In the genomic region with DNA sequence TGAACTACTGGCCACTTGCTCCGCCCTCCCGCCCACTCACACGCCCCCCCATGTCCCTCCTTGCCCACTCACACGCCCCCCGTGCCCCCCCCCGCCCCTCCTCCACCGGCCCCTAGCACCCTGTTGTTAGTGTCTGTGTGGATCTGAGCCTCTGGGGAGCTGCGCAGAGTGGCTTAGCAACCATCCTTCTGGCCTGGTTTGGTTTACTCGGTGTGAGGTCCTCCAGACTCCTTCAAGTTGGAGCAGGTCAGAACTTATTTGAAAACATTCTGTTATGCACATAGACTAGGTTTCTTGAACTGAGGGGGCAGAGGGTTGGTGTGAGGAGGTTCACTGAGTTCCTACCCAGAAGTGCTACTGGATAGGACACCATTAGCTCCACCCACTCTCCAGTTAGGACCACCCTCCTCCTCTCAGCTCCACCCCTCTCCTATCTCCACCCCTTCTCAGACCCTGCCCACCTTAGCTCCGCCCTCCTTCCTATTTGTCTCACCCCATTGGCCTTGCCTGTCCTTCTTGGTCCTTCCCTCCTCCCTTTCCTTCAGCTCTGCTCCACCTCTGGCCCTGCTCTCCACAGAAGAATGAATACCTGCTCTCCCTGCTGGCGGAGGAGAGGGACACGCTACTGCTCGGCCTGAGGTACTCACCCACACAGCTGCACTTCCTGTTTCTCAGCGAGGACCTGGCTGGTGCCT, we compare ENCODE assay signal across 8 mouse cellular contexts. TPM values are rescaled to one million over a fixed set of nuclear protein-coding genes. Genes with fewer than 3 reads are reported as not detected.
DNase-seq lines count a peak whose midpoint lies in the region; ATAC-seq and TF ChIP-seq lines count a peak whose summit lies in the region.

No protein-coding gene starts in this region.

- H3K27me3 ChIP-seq in CH12.LX (replicated peaks) = peaks cover 69% of the 10 kb centered on the region
- no peaks in the 10 kb centered on the region for H3K27me3 ChIP-seq in forebrain, embryonic 11.5 days (ENCODE audit: control insufficient read depth, insufficient read depth, low read length)
- no peaks in the 10 kb centered on the region for H3K27me3 ChIP-seq in lung, embryonic 14.5 days (ENCODE audit: insufficient read depth, low read length)

- H3K9me3 ChIP-seq in CH12.LX (replicated peaks; ENCODE audit: low read length) = peaks cover 5% of the 10 kb centered on the region
- no peaks in the 10 kb centered on the region for H3K9me3 ChIP-seq in forebrain, embryonic 11.5 days (ENCODE audit: control insufficient read depth, low read length)
- H3K9me3 ChIP-seq in lung, embryonic 14.5 days (ENCODE audit: low read depth, low read length) = no peaks in the 10 kb centered on the region; the same call in 1 of the 2 replicates

- H3K4me3 ChIP-seq in CH12.LX (replicated peaks in 1 of 3; ENCODE audit: low read depth in 2 of 3, low read length in 2 of 3, poor library complexity in 1 of 3) = peak overlapping the region in 1 of 3 experiments; percentile 16
- peak overlapping the region; percentile 14; the same call in 1 of the 2 replicates for H3K4me3 ChIP-seq in forebrain, embryonic 11.5 days (ENCODE audit: low read depth, low read length)
- peak overlapping the region; percentile 12; the same call in 1 of the 2 replicates for H3K4me3 ChIP-seq in lung, embryonic 14.5 days (ENCODE audit: low read depth, low read length)

- in situ Hi-C loops in CH12.LX (cut with MboI; ENCODE audit: low pct_ligation_motif_present, low pct_unique_long_range_greater_than_20kb, low sequenced_read_pairs) = no loop called here

- peaks cover 5 to 6% of the 10 kb centered on the region in 2 experiments for H3K4me1 ChIP-seq in CH12.LX (ENCODE audit: control insufficient read depth in 1 of 2, insufficient read depth in 2 of 2)
- no peaks in the 10 kb centered on the region for H3K4me1 ChIP-seq in forebrain, embryonic 11.5 days (replicated peaks; ENCODE audit: control insufficient read depth, insufficient read depth, low read length)
- H3K4me1 ChIP-seq in lung, embryonic 14.5 days (ENCODE audit: insufficient read depth) = 0 out of 2 replicates have a peak, but pooled peaks cover 2% of the 10 kb centered on the region

- ATAC-seq in forebrain, embryonic 11.5 days (replicated peaks; ENCODE audit: low FRiP score) = peak; percentile 85
- peak; percentile 82 for ATAC-seq in lung, embryonic 14.5 days (ENCODE audit: insufficient read depth)

- no peak for TF ChIP-seq CTCF in CH12.LX (conservative IDR thresholded peaks at IDR 0.05 in 1 of 2, IDR thresholded peaks at IDR 0.05 in 1 of 2; ENCODE audit: low read depth in 2 of 2, low read length in 2 of 2)
- TF ChIP-seq CTCF in lung, embryonic 14.5 days (IDR thresholded peaks at IDR 0.05; ENCODE audit: low read depth) = no peak

- dilution Hi-C loops in CH12.LX (cut with MboI; ENCODE audit: extremely low pct_ligation_motif_present, extremely low pct_unique_long_range_greater_than_20kb, low sequenced_read_pairs) = no loop called here

- no peak overlapping the region for H3K9ac ChIP-seq in CH12.LX (ENCODE audit: insufficient read depth, low read depth)
- peak overlapping the region; percentile 33; the same call in 1 of the 2 replicates for H3K9ac ChIP-seq in forebrain, embryonic 11.5 days (ENCODE audit: low read length)
- no peak overlapping the region for H3K9ac ChIP-seq in lung, embryonic 14.5 days

- peak; percentile 49 for DNase-seq in CH12.LX (ENCODE audit: extremely low read depth)
- peak; percentile 8 for DNase-seq in adrenal gland, postnatal 25 days
- peak; percentile 72 for DNase-seq in forebrain, embryonic 11.5 days (ENCODE audit: low spot score)
- DNase-seq in kidney, adult 11 months = peak; percentile 83
- peak; percentile 50 for DNase-seq in lung, embryonic 14.5 days
- peak; percentile 24 for DNase-seq in ovary, postnatal 14 days (ENCODE audit: low spot score)
- no peak for DNase-seq in frontal cortex, postnatal 14 days (ENCODE audit: low spot score in 2 of 2)
- DNase-seq in left cerebral cortex, adult 9 months (ENCODE audit: low spot score in 2 of 2) = no peak

- no peak overlapping the region for H3K27ac ChIP-seq in CH12.LX (ENCODE audit: insufficient read depth, low read depth)
- no peak overlapping the region for H3K27ac ChIP-seq in forebrain, embryonic 11.5 days (ENCODE audit: low read depth, low read length)
- no peak overlapping the region for H3K27ac ChIP-seq in lung, embryonic 14.5 days (ENCODE audit: low read depth)

- TF ChIP-seq EP300 in CH12.LX (IDR thresholded peaks at IDR 0.05; ENCODE audit: low read length) = no peak

- TF ChIP-seq RAD21 in CH12.LX (IDR thresholded peaks at IDR 0.05; ENCODE audit: low read depth, low read length) = no peak

- no peaks in the 10 kb centered on the region for H3K36me3 ChIP-seq in CH12.LX (replicated peaks in 1 of 2; ENCODE audit: control insufficient read depth in 1 of 2, insufficient read depth in 1 of 2, low read length in 1 of 2)
- no peaks in the 10 kb centered on the region for H3K36me3 ChIP-seq in forebrain, embryonic 11.5 days (ENCODE audit: control insufficient read depth, insufficient read depth, low read length)
- H3K36me3 ChIP-seq in lung, embryonic 14.5 days (ENCODE audit: insufficient read depth) = no peaks in the 10 kb centered on the region

- H3K79me2 ChIP-seq in CH12.LX (replicated peaks; ENCODE audit: control insufficient read depth, extremely low read depth, insufficient read depth, poor library complexity, severe bottlenecking) = no peaks in the 10 kb centered on the region

- TF ChIP-seq POLR2A in CH12.LX (IDR thresholded peaks at IDR 0.05; ENCODE audit: low read depth, low read length) = no peak

- no peak overlapping the region for H3K4me2 ChIP-seq in CH12.LX (ENCODE audit: insufficient read depth, low read depth, poor library complexity, severe bottlenecking)
- H3K4me2 ChIP-seq in forebrain, embryonic 11.5 days (ENCODE audit: low read depth, low read length, severe bottlenecking) = peak overlapping the region; percentile 36
- peak overlapping the region; percentile 43 for H3K4me2 ChIP-seq in lung, embryonic 14.5 days

- WGBS in forebrain, embryonic 11.5 days = 41% methylated on average over 14 of the region's 14 CpGs
- 26% methylated on average over 14 of the region's 14 CpGs for WGBS in lung, embryonic 14.5 days

TF ChIP-seq in CH12.LX, 34 proteins besides CTCF, POLR2A, EP300 and RAD21:
- TF ChIP-seq NRF1 (IDR thresholded peaks at IDR 0.05; ENCODE audit: low read depth, low read length) = no peak
- no peak for TF ChIP-seq TCF12 (IDR thresholded peaks at IDR 0.05; ENCODE audit: low read depth, low read length)
- TF ChIP-seq ZNF384 (IDR thresholded peaks at IDR 0.05; ENCODE audit: low read depth, low read length) = no peak
TF ChIP-seq in CH12.LX: peak in this region for 0.

RNA-seq across cellular contexts. Expression of gene Gm3285, which starts 2.4 kb away (rescaled TPM):
- total RNA-seq in CH12.LX (2012; rRNA removed) (not detected in 2 replicates), CH12.LX (2014; rRNA removed) (not detected in 2 replicates)
- not detected in 2 replicates for polyA plus RNA-seq in CH12.LX (2012; ENCODE audit: insufficient read length, low read depth)
- not detected in 2 replicates for total RNA-seq in adrenal gland, postnatal 25 days (2021)
- polyA plus RNA-seq in forebrain, embryonic 11.5 days (2014; fragmentation: Nextera tagmentation; extraction: Ambion mirVana) = not detected in 2 replicates
- not detected in 2 replicates for polyA plus RNA-seq in lung, embryonic 14.5 days (2014; fragmentation: Nextera tagmentation; extraction: Ambion mirVana)

RNA-seq across cellular contexts. Expression of gene Gm10318, which starts 11.6 kb away (rescaled TPM):
- total RNA-seq in CH12.LX (2012; rRNA removed) = not detected in 2 replicates
- not detected in 2 replicates for total RNA-seq in CH12.LX (2014; rRNA removed)
- polyA plus RNA-seq in CH12.LX (2012; ENCODE audit: insufficient read length, low read depth) = not detected in 2 replicates
- total RNA-seq in adrenal gland, postnatal 25 days (2021) = not detected in 2 replicates
- polyA plus RNA-seq in forebrain, embryonic 11.5 days (2014; fragmentation: Nextera tagmentation; extraction: Ambion mirVana) = not detected in 2 replicates
- not detected in 2 replicates for polyA plus RNA-seq in lung, embryonic 14.5 days (2014; fragmentation: Nextera tagmentation; extraction: Ambion mirVana)

RNA-seq across cellular contexts. Expression of gene Gm36176, which starts 17.6 kb away (rescaled TPM):
- total RNA-seq in CH12.LX (2012; rRNA removed) = not detected in 2 replicates
- total RNA-seq in CH12.LX (2014; rRNA removed) = not detected in 2 replicates
- polyA plus RNA-seq in CH12.LX (2012; ENCODE audit: insufficient read length, low read depth) = not detected in 2 replicates
- total RNA-seq in adrenal gland, postnatal 25 days (2021) = not detected in 2 replicates
- not detected in 2 replicates for polyA plus RNA-seq in forebrain, embryonic 11.5 days (2014; fragmentation: Nextera tagmentation; extraction: Ambion mirVana)
- polyA plus RNA-seq in lung, embryonic 14.5 days (2014; fragmentation: Nextera tagmentation; extraction: Ambion mirVana) = not detected in 2 replicates

RNA-seq across cellular contexts. Expression of gene Krtap10-10, which starts 28.5 kb away (rescaled TPM):
- not detected in 2 replicates for total RNA-seq in CH12.LX (2012; rRNA removed)
- total RNA-seq in CH12.LX (2014; rRNA removed) = not detected in 2 replicates
- polyA plus RNA-seq in CH12.LX (2012; ENCODE audit: insufficient read length, low read depth) = not detected in 2 replicates
- total RNA-seq in adrenal gland, postnatal 25 days (2021) = not detected in 2 replicates
- not detected in 2 replicates for polyA plus RNA-seq in forebrain, embryonic 11.5 days (2014; fragmentation: Nextera tagmentation; extraction: Ambion mirVana)
- polyA plus RNA-seq in lung, embryonic 14.5 days (2014; fragmentation: Nextera tagmentation; extraction: Ambion mirVana) = not detected in 2 replicates

RNA-seq across cellular contexts. Expression of gene Krtap10-4, which starts 37.3 kb away (rescaled TPM):
- total RNA-seq in CH12.LX (2012; rRNA removed) (not detected in 2 replicates), CH12.LX (2014; rRNA removed) (not detected in 2 replicates)
- polyA plus RNA-seq in CH12.LX (2012; ENCODE audit: insufficient read length, low read depth) = not detected in 2 replicates
- not detected in 2 replicates for total RNA-seq in adrenal gland, postnatal 25 days (2021)
- polyA plus RNA-seq in forebrain, embryonic 11.5 days (2014; fragmentation: Nextera tagmentation; extraction: Ambion mirVana) = not detected in 2 replicates
- polyA plus RNA-seq in lung, embryonic 14.5 days (2014; fragmentation: Nextera tagmentation; extraction: Ambion mirVana) = not detected in 2 replicates

Comparison
In these comparisons a context has a peak if more than half of its experiments do, and no peak if none do; other contexts are left out.
1. DNase-seq: peak in CH12.LX (single experiment), adrenal gland, postnatal 25 days (single experiment), forebrain, embryonic 11.5 days (single experiment), kidney, adult 11 months (single experiment), lung, embryonic 14.5 days (single experiment) and ovary, postnatal 14 days (single experiment); none in frontal cortex, postnatal 14 days (0 of 2) and left cerebral cortex, adult 9 months (0 of 2).